Mouse (Mus musculus) left cerebral cortex, postnatal 25 days (tissue): ENCODE results near the gene Gm11568. TPM values are rescaled to one million over a fixed set of nuclear protein-coding genes. Genes with fewer than 3 reads are reported as not detected.
"Not testable (repeated sequence)": the region's sequence is repeated elsewhere in the genome, so short reads cannot be mapped to it uniquely, and the experiment has no call there.

ENCODE experiments used
- DNase-seq, 2 experiments: peaks; one replicate each; pipeline ENCODE4 v3.0.0; 2022; ENCODE audit warnings: low spot score in 2 of 2, mixed read lengths in 1 of 2
- intact Hi-C: fragments of 180-260 bp; cut with DNase I; formaldehyde crosslinking; loops from one replicate; pipeline ENCODE4 v1.15.1; 2025
- total RNA-seq, 2 experiments: library from RNA; stranded (reverse); gene quantifications; 2 replicates each; pipeline ENCODE4 v1.2.3; 2021

Gm11568 gene
- not detected for total RNA-seq

DNA sequence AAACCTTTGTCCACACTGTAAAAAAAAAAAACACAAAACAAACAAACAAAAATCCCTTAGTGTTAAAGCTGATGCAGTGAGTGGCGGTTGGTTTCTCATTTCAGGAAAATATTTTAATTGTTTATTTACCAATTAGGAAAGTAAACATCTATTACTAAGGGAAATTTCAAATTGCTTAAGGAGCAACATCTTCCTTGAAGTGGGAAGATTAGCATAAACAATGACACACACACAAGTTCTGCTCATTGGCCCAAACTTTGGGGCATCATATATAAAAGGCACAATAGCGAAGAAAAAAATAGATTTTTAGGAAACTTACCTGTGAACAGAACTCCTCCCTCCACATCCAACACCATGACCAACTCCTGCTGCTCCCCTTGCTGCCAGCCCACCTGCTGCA is at the start of gene Gm11568:
TSS of gene Gm11568 (plus strand) at position 301 of the 400 bp plus-strand sequence.
- intact Hi-C loops: no loop called here

DNA sequence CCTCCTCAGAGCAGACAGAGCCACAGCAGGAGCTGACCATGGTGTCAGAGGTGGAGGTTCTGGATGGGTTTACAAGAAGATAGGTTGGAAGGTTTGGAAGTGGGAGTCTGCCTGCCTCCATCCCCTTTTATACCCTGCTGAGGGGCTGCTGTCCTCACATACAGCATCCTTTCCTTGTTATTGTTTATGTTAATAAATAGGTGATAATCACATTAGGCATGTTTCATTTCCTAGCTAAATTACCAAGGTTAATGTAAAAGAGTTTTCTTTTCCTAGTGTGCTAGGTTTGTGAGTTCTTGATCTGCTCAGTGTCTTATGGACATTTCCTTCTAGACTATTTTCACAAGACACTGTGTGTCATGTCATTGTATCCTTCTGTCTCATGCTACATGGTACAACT is 47.9 kb upstream of the Gm11568 start, which contains the start of gene Krtap4-13:
TSS of gene Krtap4-13 (minus strand) at position 101 of the 400 bp plus-strand sequence.
- intact Hi-C loops, DNase-seq: not testable (repeated sequence)

More for the DNA sequence above, at the start of gene Gm11568:
- DNase-seq: no peak

DNA sequence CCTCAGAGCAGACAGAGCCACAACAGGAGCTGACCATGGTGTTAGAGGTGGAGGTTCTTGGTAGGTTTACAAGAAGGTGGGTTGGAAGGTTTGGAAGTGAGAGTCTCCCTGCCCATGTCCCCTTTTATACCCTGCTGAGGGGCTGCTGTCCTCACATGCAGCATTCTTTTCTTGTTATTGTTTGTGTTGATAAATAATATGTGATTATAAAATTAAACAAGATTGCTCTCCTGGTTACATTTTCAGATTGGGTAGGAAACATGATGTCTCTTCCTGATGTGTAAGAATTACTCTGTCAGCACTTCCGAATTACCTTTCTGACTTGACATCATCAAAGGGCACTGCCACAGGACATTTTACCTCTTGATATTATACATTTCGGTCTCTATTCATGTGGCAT is 42.2 kb upstream of the Gm11568 start, which contains the start of gene Gm11564:
TSS of gene Gm11564 (minus strand) at position 101 of the 400 bp plus-strand sequence.
- intact Hi-C loops: not testable (repeated sequence)

DNA sequence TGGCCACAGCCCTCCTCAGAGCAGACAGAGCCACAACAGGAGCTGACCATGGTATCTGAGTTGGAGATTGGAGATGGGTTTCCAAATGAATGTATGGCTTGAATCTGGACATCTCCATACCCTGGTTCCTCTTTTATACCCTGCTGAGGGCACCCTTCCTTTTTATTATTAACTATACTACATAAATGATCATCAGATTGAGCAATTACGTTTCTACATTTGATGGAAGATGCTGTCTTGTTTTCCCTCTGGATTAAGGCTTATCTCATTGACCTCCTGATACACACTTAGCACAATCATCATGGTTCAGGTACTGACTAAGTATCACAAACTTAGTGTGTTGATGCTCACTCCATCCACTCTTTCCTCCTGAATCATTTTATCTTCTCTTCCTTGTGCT is 19.8 kb upstream of the Gm11568 start, which contains the start of gene 2300003K06Rik:
TSS of gene 2300003K06Rik (minus strand) at position 101 of the 400 bp plus-strand sequence.
- no peak for DNase-seq
- intact Hi-C loops: no loop called here

More for the DNA sequence above, 42.2 kb upstream of the Gm11568 start, which contains the start of gene Gm11564:
- DNase-seq: not testable (repeated sequence)

DNA sequence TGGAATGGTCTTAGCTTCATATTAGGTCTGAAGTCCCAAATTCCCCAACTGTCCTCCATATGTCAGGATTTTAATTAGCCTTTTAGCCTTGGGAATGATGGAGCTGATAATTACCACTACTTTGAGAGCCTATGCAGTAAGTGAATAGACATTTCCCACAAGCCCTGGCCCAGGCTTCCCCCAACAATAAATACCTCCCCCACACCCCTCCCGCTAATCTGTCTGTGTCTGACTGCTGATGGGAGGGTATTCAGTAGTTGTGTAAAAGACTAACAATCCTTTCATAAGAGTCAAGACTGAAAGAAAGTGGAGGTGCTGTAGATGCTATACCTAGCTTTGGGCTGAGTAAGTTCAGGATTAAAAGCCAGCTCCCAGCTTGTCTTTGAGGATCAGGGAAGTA is 15.5 kb upstream of the Gm11568 start:
- DNase-seq: no peak
- intact Hi-C loops: no loop called here

DNA sequence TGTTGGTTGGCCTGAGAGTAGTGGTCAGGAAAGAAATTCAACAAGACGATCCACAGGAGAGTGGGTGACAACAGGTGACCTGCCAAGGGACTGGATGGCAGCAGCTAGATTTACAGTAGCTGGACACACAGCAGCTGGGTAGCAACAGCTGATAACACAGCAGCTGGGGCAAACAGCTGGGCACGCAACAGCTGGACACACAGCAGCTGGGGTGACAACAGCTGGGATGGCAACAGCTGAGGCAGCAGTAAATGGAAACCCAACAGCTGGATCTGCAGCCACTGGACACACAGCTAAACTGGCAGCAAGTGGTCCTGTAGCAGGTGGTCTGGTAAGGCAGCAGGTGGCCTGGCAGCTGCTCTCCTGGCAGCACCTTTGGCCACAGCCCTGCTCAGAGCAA is 11.0 kb upstream of the Gm11568 start:
- intact Hi-C loops: no loop called here
- DNase-seq: no peak

DNA sequence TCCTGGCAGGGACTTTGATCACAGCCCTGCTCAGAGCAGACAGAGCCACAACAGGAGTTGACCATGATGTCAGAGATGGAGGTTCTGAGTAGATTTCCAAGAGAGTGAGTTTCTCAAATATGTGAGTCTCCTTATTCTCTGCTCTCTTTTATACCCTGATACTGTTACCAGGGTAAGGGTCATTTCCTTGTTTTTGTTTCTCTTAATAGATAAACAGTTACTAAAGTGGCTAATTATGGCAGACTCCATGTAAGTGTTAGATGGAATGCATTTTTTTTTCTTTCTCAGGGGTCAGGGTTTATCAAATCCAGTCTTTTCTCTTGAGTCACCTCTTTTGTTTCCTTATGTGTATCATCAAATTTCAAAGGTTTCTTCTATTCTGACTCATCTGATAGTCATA is 6.2 kb upstream of the Gm11568 start, which contains the start of gene Krtap4-16:
TSS of gene Krtap4-16 (minus strand) at position 101 of the 400 bp plus-strand sequence.
- DNase-seq: no peak
- intact Hi-C loops: no loop called here

DNA sequence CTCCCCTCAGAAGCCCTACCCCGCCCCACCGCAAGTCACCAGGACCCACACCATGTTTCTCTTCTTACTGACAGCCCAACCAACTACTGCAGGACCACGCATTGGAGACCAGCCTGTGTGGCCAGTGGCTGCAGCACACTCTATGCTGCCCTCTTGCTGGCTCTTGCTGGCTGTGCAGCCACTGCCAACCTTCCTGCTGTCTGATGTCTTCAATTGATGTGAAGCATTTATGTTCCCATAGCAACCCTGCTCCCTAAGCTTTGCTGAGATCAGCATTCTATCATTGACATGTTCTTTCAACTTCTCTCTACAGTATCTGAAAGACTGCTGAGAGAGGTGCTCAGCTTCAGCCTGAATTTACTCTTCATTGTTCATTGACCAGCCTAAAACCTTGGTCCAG is 3.6 kb upstream of the Gm11568 start:
- no peak for DNase-seq
- intact Hi-C loops: no loop called here

DNA sequence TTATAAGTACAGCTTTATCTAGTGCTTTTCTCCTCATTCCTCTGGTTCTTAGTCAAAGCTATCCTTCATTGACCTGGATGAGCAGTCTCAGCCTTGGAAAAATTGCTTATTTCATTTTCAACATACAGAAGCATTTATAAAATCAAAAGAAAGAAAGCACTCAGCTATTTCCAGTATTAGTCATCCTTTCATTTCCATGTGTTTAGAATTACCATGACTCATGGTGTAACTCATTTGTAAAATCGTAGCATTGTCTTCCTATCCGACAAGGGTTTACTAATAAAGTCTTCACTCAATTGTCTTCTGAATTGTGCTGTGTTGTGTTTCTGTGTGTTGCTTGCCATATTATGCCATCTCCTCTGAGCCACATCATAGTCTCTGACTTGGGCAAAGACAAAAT is 1.0 kb downstream of the Gm11568 start:
- intact Hi-C loops: no loop called here

DNA sequence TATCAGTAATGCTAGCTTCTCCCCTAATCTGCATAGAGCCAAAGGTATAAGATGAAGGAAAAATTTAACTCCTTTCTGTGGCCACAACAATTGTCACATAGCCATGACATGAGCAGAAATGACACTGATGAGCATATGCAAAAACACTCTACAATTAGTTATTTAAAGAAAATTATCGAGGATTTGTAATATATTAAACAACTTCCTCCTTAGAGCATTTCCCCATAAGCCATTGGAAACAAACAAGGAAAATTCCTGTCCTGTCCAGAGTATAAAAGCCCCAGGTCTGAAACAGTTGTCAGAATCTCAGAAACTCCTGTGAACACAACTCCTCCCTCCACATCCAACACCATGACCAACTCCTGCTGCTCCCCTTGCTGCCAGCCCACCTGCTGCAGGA is 6.5 kb downstream of the Gm11568 start, which contains the start of gene Gm11559:
TSS of gene Gm11559 (plus strand) at position 301 of the 400 bp plus-strand sequence.
- intact Hi-C loops, DNase-seq: not testable (repeated sequence)

More for the DNA sequence above, 1.0 kb downstream of the Gm11568 start:
- no peak for DNase-seq

DNA sequence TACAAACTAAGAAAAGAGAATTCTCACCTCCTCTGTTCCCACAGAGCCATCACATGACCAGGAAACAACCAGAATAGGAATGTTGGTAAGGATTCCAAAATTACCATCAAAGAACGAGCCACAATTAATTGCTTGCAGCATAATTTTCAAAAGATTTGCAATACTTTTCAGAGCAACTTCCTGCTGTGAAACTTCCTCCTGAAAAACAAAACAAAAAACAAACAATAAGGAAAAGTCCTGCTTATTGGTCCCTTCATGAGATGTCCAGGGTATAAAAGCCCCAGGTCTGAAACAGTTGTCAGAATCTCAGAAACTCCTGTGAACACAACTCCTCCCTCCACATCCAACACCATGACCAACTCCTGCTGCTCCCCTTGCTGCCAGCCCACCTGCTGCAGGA is 15.4 kb downstream of the Gm11568 start, which contains the start of gene Krtap9-1:
TSS of gene Krtap9-1 (plus strand) at position 301 of the 400 bp plus-strand sequence.
- DNase-seq, intact Hi-C loops: not testable (repeated sequence)

DNA sequence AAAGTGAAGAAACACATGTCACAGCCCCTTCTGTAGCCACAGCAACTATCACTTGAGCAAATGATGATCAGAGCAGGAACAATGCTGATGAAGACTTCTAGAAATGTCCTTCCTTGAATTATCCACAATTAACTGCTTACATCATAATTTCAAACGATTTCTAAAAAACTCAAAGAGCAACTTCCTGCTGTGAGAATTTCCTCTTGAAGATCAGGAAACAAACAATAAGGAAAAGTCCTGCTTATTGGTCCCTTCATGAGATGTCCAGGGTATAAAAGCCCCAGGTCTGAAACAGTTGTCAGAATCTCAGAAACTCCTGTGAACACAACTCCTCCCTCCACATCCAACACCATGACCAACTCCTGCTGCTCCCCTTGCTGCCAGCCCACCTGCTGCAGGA is 21.2 kb downstream of the Gm11568 start, which contains the start of gene Gm11567:
TSS of gene Gm11567 (plus strand) at position 301 of the 400 bp plus-strand sequence.
- intact Hi-C loops, DNase-seq: not testable (repeated sequence)

DNA sequence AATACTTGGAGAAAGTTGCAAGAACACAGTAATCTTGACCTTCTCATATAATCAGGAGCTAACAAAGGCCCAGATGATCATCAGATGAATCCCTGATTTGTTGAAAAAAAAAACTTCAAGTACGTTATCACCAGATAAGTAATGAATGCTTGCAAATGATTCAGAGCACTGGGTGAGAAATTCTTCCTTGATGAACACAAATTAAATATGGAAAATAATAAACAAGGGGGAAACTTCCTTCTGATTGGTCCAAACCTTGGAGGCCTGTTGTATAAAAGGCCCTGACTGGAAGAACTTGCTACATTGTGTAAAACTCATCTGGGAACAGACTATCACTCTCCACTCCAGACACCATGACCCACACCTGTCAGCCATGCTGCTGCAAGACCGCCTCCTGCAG is 49.9 kb downstream of the Gm11568 start, which contains the start of gene Krtap31-1:
TSS of gene Krtap31-1 (plus strand) at position 301 of the 400 bp plus-strand sequence.
- DNase-seq: no peak
- intact Hi-C loops: no loop called here

Other genes starting within 250 kb of the Gm11568 start
- not detected for gene Gm11937, start 247.7 kb upstream of the Gm11568 start, total RNA-seq
- not detected for gene Krtap2-4, start 243.1 kb upstream of the Gm11568 start, total RNA-seq
- not detected for gene Gm11562, start 237.5 kb upstream of the Gm11568 start, total RNA-seq
- not detected for gene Krtap4-1, start 229.7 kb upstream of the Gm11568 start, total RNA-seq
- not detected for gene Krtap4-2, start 222.8 kb upstream of the Gm11568 start, total RNA-seq
- gene Krtap4-7, start 213.8 kb upstream of the Gm11568 start, total RNA-seq: not detected
- not detected for gene Gm11555, start 207.7 kb upstream of the Gm11568 start, total RNA-seq
- not detected for gene Gm11563, start 199.0 kb upstream of the Gm11568 start, total RNA-seq
- not detected for gene Krtap4-6, start 192.0 kb upstream of the Gm11568 start, total RNA-seq
- gene Gm14190, start 167.2 kb upstream of the Gm11568 start, total RNA-seq: not detected
- gene Gm14180, start 123.6 kb upstream of the Gm11568 start, total RNA-seq: not detected
- not detected for gene Gm11595, start 85.0 kb upstream of the Gm11568 start, total RNA-seq
- gene Krtap4-8, start 77.2 kb upstream of the Gm11568 start, total RNA-seq: not detected
- not detected for gene Krtap4-9, start 72.7 kb upstream of the Gm11568 start, total RNA-seq
- gene Gm11596, start 64.5 kb upstream of the Gm11568 start, total RNA-seq: not detected
- gene Gm11569, start 59.0 kb upstream of the Gm11568 start, total RNA-seq: not detected
- gene Gm11554, start 53.5 kb upstream of the Gm11568 start, total RNA-seq: not detected
- gene Krtap4-13, start 48.0 kb upstream of the Gm11568 start, total RNA-seq: not detected
- gene Gm11564, start 42.3 kb upstream of the Gm11568 start, total RNA-seq: not detected
- not detected for gene 2300003K06Rik, start 19.9 kb upstream of the Gm11568 start, total RNA-seq
- gene Krtap4-16, start 6.3 kb upstream of the Gm11568 start, total RNA-seq: not detected
- not detected for gene Gm11559, start 6.6 kb downstream of the Gm11568 start, total RNA-seq
- not detected for gene Krtap9-1, start 15.5 kb downstream of the Gm11568 start, total RNA-seq
- gene Gm11567, start 21.3 kb downstream of the Gm11568 start, total RNA-seq: not detected
- not detected for gene Krtap31-1, start 50.0 kb downstream of the Gm11568 start, total RNA-seq
- not detected for gene Gm11565, start 56.8 kb downstream of the Gm11568 start, total RNA-seq
- not detected for gene Krtap31-2, start 78.4 kb downstream of the Gm11568 start, total RNA-seq
- not detected for gene Krtap9-5, start 90.6 kb downstream of the Gm11568 start, total RNA-seq
- gene Krtap29-1, start 121.1 kb downstream of the Gm11568 start, total RNA-seq: not detected
- gene Krtap16-1, start 128.7 kb downstream of the Gm11568 start, total RNA-seq: not detected
- gene Krtap17-1, start 136.1 kb downstream of the Gm11568 start, total RNA-seq: not detected
- gene Krt33a, start 158.3 kb downstream of the Gm11568 start, total RNA-seq: not detected
- gene Krt33b, start 172.0 kb downstream of the Gm11568 start, total RNA-seq: not detected
- gene Krt34, start 183.6 kb downstream of the Gm11568 start, total RNA-seq: not detected
- not detected for gene Krt31, start 192.6 kb downstream of the Gm11568 start, total RNA-seq
- gene Krt32, start 230.3 kb downstream of the Gm11568 start, total RNA-seq: not detected
- gene Krt35, start 238.3 kb downstream of the Gm11568 start, total RNA-seq: not detected
- gene Krt36, start 247.7 kb downstream of the Gm11568 start, total RNA-seq: not detected